9 mouse cellular contexts compared by ENCODE assay signal in the genomic region with DNA sequence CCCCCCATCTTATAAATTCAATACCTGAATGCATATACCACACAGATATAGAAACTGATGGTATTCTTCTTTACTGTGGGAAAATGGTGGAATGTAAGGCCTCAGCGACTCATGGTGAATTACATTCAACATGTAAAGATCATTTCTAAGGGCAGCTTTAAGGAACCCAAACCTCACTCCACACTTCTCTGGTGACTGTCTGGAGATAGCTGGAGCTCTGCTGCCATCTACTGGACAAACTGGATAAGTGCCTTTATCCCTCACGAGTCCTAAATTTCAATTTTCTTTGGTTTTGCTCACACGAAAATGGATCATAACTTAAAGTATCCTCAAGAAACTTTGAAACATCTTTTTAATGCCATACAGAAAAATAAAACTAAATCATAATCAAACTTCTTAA. TPM values are rescaled to one million over a fixed set of nuclear protein-coding genes. Genes with fewer than 3 reads are reported as not detected.
DNase-seq lines count a peak whose midpoint lies in the region; ATAC-seq and TF ChIP-seq lines count a peak whose summit lies in the region.
"Had no signal": no experiment of that assay in that cellular context is flagged by ENCODE, and none has a peak within 500 bp of the region (broad histone marks: within the 10 kb centered on the region; RNA-seq: fewer than 3 reads in every experiment).

No protein-coding gene starts in this region.

- no peaks in the 10 kb centered on the region for H3K9me3 ChIP-seq in midbrain, embryonic 13.5 days

- H3K9ac ChIP-seq in midbrain, embryonic 13.5 days (replicated peaks), result no peak overlapping the region

- no peak overlapping the region for H3K4me3 ChIP-seq in left cerebral cortex, adult 2 months
- H3K4me3 ChIP-seq in midbrain, embryonic 13.5 days (replicated peaks), result no peak overlapping the region

- H3K36me3 ChIP-seq in midbrain, embryonic 13.5 days, result peaks cover 22% of the 10 kb centered on the region

- H3K27me3 ChIP-seq in midbrain, embryonic 13.5 days, result no peaks in the 10 kb centered on the region

- H3K4me2 ChIP-seq in midbrain, embryonic 13.5 days (replicated peaks), result no peak overlapping the region

- no peak overlapping the region for H3K27ac ChIP-seq in left cerebral cortex, adult 2 months
- no peak overlapping the region for H3K27ac ChIP-seq in midbrain, embryonic 13.5 days

- WGBS in midbrain, embryonic 13.5 days, result 3% methylated on average over 3 of the region's 3 CpGs

- intact Hi-C loops in left cerebral cortex, adult 2 months (cut with DNase I), result loop anchor here (10.0 kb wide), 1 partner anchor 1951 kb away; no protein-coding TSS in a partner anchor

- no peaks in the 10 kb centered on the region for H3K4me1 ChIP-seq in midbrain, embryonic 13.5 days (replicated peaks)

- peak; percentile 44 to 53 for DNase-seq in left cerebral cortex, adult 2 months (ENCODE audit: extremely low spot score in 1 of 2, low spot score in 2 of 2)
- DNase-seq in left cerebral cortex, adult 8-10 months (ENCODE audit: low spot score in 2 of 2), result no peak
- peak; percentile 49 for DNase-seq in MEL-GATA-1-ER (ENCODE audit: extremely low read depth, low read depth)
- peak; percentile 53 for DNase-seq in cerebellum, adult 9-10 months
- peak; percentile 77 for DNase-seq in forelimb bud, embryonic 11.5 days (ENCODE audit: low read depth, low spot score)
- DNase-seq in kidney, postnatal 36 days, result peak; percentile 9 to 61
- no peak for DNase-seq in spleen, adult 18-20 months

- peak; percentile 90 for TF ChIP-seq CTCF in left cerebral cortex, adult 2 months (IDR thresholded peaks at IDR 0.05)

- peak; percentile 78 for ATAC-seq in midbrain, embryonic 13.5 days

RNA-seq across cellular contexts. Expression of a gene that starts 11.4 kb away (rescaled TPM):
- total RNA-seq in left cerebral cortex, adult 2 months (2021), result 10 to 100 TPM; 61.5 to 70.5 TPM
- total RNA-seq in left cerebral cortex, adult 8-10 months (2022), result 10 to 100 TPM; 56.2 to 68.8 (median 61.0) TPM
- polyA plus RNA-seq in midbrain, embryonic 13.5 days (2015; fragmentation: Nextera tagmentation; extraction: Ambion mirVana), result 11.1 and 11.6 TPM in 2 replicates
- total RNA-seq: neutrophil, adult 5-6 weeks had no signal

Comparison
In these comparisons a context has a peak if more than half of its experiments do, and no peak if none do; other contexts are left out.
1. DNase-seq: peak in left cerebral cortex, adult 2 months (2 of 2), MEL-GATA-1-ER (single experiment), cerebellum, adult 9-10 months (single experiment), forelimb bud, embryonic 11.5 days (single experiment) and kidney, postnatal 36 days (2 of 2); none in left cerebral cortex, adult 8-10 months (0 of 2) and spleen, adult 18-20 months (0 of 2).